Comparison of ENCODE assay signal across 8 mouse cellular contexts in genomic region chr17:31325451-31326219, GRCm38 (mm10). TPM values are rescaled to one million over a fixed set of nuclear protein-coding genes. Genes with fewer than 3 reads are reported as not detected.
DNase-seq lines count a peak whose midpoint lies in the region; ATAC-seq and TF ChIP-seq lines count a peak whose summit lies in the region.

No protein-coding gene starts in this region.

- TF ChIP-seq CTCF in kidney, postnatal 0 days (IDR thresholded peaks at IDR 0.05; ENCODE audit: low read depth): peak; percentile 76
- TF ChIP-seq CTCF in ES-Bruce4 (IDR thresholded peaks at IDR 0.05; ENCODE audit: low read depth, low read length): peak; percentile 79
- peak; percentile 71 for TF ChIP-seq CTCF in liver, embryonic 14.5 days (IDR thresholded peaks at IDR 0.05; ENCODE audit: low read depth)
- TF ChIP-seq CTCF in olfactory bulb, adult 2 months (IDR thresholded peaks at IDR 0.05; ENCODE audit: insufficient read depth, low read depth, low read length): peak; percentile 55; the same call in 1 of the 2 replicates

- no peaks in the 10 kb centered on the region for H3K4me1 ChIP-seq in kidney, postnatal 0 days (replicated peaks; ENCODE audit: insufficient read depth, low read length)
- H3K4me1 ChIP-seq in ES-Bruce4 (ENCODE audit: control insufficient read depth, insufficient read depth, low read length): peaks cover 7% of the 10 kb centered on the region
- H3K4me1 ChIP-seq in liver, embryonic 14.5 days (replicated peaks; ENCODE audit: control insufficient read depth in 2 of 2, insufficient read depth in 2 of 2, low read length in 1 of 2): no peaks in the 10 kb centered on the region; a peak in 1 of 4 replicates
- peaks cover 21% of the 10 kb centered on the region for H3K4me1 ChIP-seq in olfactory bulb, adult 2 months (ENCODE audit: control insufficient read depth, insufficient read depth, low read length)

- peak; percentile 58 for DNase-seq in kidney, postnatal 0 days (ENCODE audit: low spot score)
- no peak for DNase-seq in kidney, adult 11 months
- peak; percentile 76 for DNase-seq in embryo, embryonic 10.5 days (ENCODE audit: low spot score)
- no peak for DNase-seq in liver, embryonic 14.5 days (ENCODE audit: low read depth in 3 of 3, low spot score in 3 of 3)
- no peak for DNase-seq in ovary, postnatal 14 days (ENCODE audit: low spot score)

- no peaks in the 10 kb centered on the region for H3K36me3 ChIP-seq in kidney, postnatal 0 days (ENCODE audit: insufficient read depth, low read length)
- no peaks in the 10 kb centered on the region for H3K36me3 ChIP-seq in ES-Bruce4 (ENCODE audit: control insufficient read depth, insufficient read depth, low read length, poor library complexity, severe bottlenecking)
- H3K36me3 ChIP-seq in liver, embryonic 14.5 days (replicated peaks; ENCODE audit: control insufficient read depth, insufficient read depth, low read depth): no peaks in the 10 kb centered on the region

- no peak for ATAC-seq in kidney, postnatal 0 days (replicated peaks; ENCODE audit: low FRiP score, low read depth)
- ATAC-seq in liver, embryonic 14.5 days (ENCODE audit: insufficient read depth): no peak
- no peak for ATAC-seq in frontal cortex, adult (ENCODE audit: low TSS enrichment)

- H3K4me2 ChIP-seq in kidney, postnatal 0 days (ENCODE audit: low read length): no peak overlapping the region
- H3K4me2 ChIP-seq in liver, embryonic 14.5 days (ENCODE audit: low read depth): no peak overlapping the region

- TF ChIP-seq EP300 in ES-Bruce4 (IDR thresholded peaks at IDR 0.05; ENCODE audit: insufficient read depth, low read depth, low read length): no peak
- TF ChIP-seq EP300 in liver, embryonic 14.5 days (IDR thresholded peaks at IDR 0.05; ENCODE audit: low read depth): no peak

- H3K4me3 ChIP-seq in kidney, postnatal 0 days (replicated peaks; ENCODE audit: low read depth, low read length): no peak overlapping the region
- no peak overlapping the region for H3K4me3 ChIP-seq in ES-Bruce4 (ENCODE audit: low read depth, low read length)
- H3K4me3 ChIP-seq in liver, embryonic 14.5 days (ENCODE audit: insufficient read depth in 1 of 2, low read depth in 2 of 2, low read length in 2 of 2): no peak overlapping the region
- H3K4me3 ChIP-seq in olfactory bulb, adult 2 months (ENCODE audit: insufficient read depth, low read depth, low read length): no peak overlapping the region

- no peaks in the 10 kb centered on the region for H3K9me3 ChIP-seq in kidney, postnatal 0 days (replicated peaks; ENCODE audit: low read length)
- no peaks in the 10 kb centered on the region for H3K9me3 ChIP-seq in ES-Bruce4 (replicated peaks; ENCODE audit: control insufficient read depth, insufficient read depth, low read length, poor library complexity, severe bottlenecking)
- no peaks in the 10 kb centered on the region for H3K9me3 ChIP-seq in liver, embryonic 14.5 days (ENCODE audit: control insufficient read depth, low read length)

- TF ChIP-seq POLR2A in ES-Bruce4 (IDR thresholded peaks at IDR 0.05; ENCODE audit: insufficient read depth, low read length): no peak
- TF ChIP-seq POLR2A in olfactory bulb, adult 2 months (IDR thresholded peaks at IDR 0.05; ENCODE audit: insufficient read depth, low read depth, low read length): no peak

- H3K27ac ChIP-seq in kidney, postnatal 0 days: no peak overlapping the region
- peak overlapping the region; percentile 1; the same call in 1 of the 2 replicates for H3K27ac ChIP-seq in ES-Bruce4 (ENCODE audit: insufficient read depth, low read length)
- H3K27ac ChIP-seq in liver, embryonic 14.5 days: no peak overlapping the region
- peak overlapping the region; percentile 12; the same call in 1 of the 2 replicates for H3K27ac ChIP-seq in olfactory bulb, adult 2 months (ENCODE audit: insufficient read depth, low read depth, low read length)

- 57% methylated on average over 13 of the region's 13 CpGs for WGBS in kidney, postnatal 0 days
- 49% methylated on average over 13 of the region's 13 CpGs for WGBS in liver, embryonic 14.5 days (ENCODE audit: insufficient replicate concordance)
- WGBS in olfactory bulb, adult 2 months: 78% methylated on average over 13 of the region's 13 CpGs

- no peak overlapping the region for H3K9ac ChIP-seq in kidney, postnatal 0 days (ENCODE audit: low read depth, low read length)
- no peak overlapping the region for H3K9ac ChIP-seq in ES-Bruce4 (ENCODE audit: low read depth, poor library complexity, severe bottlenecking)
- H3K9ac ChIP-seq in liver, embryonic 14.5 days (replicated peaks): no peak overlapping the region

- no peaks in the 10 kb centered on the region for H3K27me3 ChIP-seq in kidney, postnatal 0 days (ENCODE audit: insufficient read depth, low read length)
- no peaks in the 10 kb centered on the region for H3K27me3 ChIP-seq in ES-Bruce4 (ENCODE audit: control insufficient read depth, insufficient read depth, low read length, poor library complexity, severe bottlenecking)
- H3K27me3 ChIP-seq in liver, embryonic 14.5 days (ENCODE audit: control insufficient read depth, insufficient read depth, low read length): no peaks in the 10 kb centered on the region

RNA-seq across cellular contexts. Expression of gene Slc37a1, which starts 39.0 kb away (rescaled TPM):
- 2.8 and 3.9 TPM in 2 replicates for polyA plus RNA-seq in kidney, postnatal 0 days (2015; fragmentation: Nextera tagmentation; extraction: Ambion mirVana)
- polyA plus RNA-seq in ES-Bruce4 (2011; ENCODE audit: insufficient read depth, insufficient read length, low read depth, missing spikeins): 13.4 and 14.6 TPM in 2 replicates
- 1.9 and 2.3 TPM in 2 replicates for polyA plus RNA-seq in liver, embryonic 14.5 days (2012; rRNA removed)
- polyA plus RNA-seq in liver, embryonic 14.5 days (2014; fragmentation: Nextera tagmentation; extraction: Ambion mirVana): 1.2 and 1.9 TPM in 2 replicates
- polyA plus RNA-seq in olfactory bulb, adult 2 months (2012; ENCODE audit: insufficient read depth, insufficient read length, low replicate concordance, missing spikeins): not detected in 2 replicates

RNA-seq across cellular contexts. Expression of gene Rsph1, which starts 48.5 kb away (rescaled TPM):
- polyA plus RNA-seq in kidney, postnatal 0 days (2015; fragmentation: Nextera tagmentation; extraction: Ambion mirVana): 1.3 and 2.2 TPM in 2 replicates
- polyA plus RNA-seq in ES-Bruce4 (2011; ENCODE audit: insufficient read depth, insufficient read length, low read depth, missing spikeins): 11.3 and 11.5 TPM in 2 replicates
- polyA plus RNA-seq in liver, embryonic 14.5 days (2012; rRNA removed): 0.04 and 0.08 TPM in 2 replicates
- polyA plus RNA-seq in liver, embryonic 14.5 days (2014; fragmentation: Nextera tagmentation; extraction: Ambion mirVana): 0.14 and 0.22 TPM in 2 replicates
- not detected in 2 replicates for polyA plus RNA-seq in olfactory bulb, adult 2 months (2012; ENCODE audit: insufficient read depth, insufficient read length, low replicate concordance, missing spikeins)

Comparison
In these comparisons a context has a peak if more than half of its experiments do, and no peak if none do; other contexts are left out.
1. DNase-seq: peak in kidney, postnatal 0 days (single experiment) and embryo, embryonic 10.5 days (single experiment); none in kidney, adult 11 months (single experiment), liver, embryonic 14.5 days (0 of 3) and ovary, postnatal 14 days (single experiment).
2. H3K27ac ChIP-seq: peak in ES-Bruce4 (single experiment) and olfactory bulb, adult 2 months (single experiment); none in kidney, postnatal 0 days (single experiment) and liver, embryonic 14.5 days (single experiment).
3. Peak in every context shown above with its lines, with median percentiles within 50 percentile points of each other: CTCF ChIP-seq.